28 mouse cellular contexts compared by ENCODE assay signal in genomic region chr4:113245808-113246207, GRCm38 (mm10). TPM values are rescaled to one million over a fixed set of nuclear protein-coding genes. Genes with fewer than 3 reads are reported as not detected.
DNase-seq lines count a peak whose midpoint lies in the region; ATAC-seq and TF ChIP-seq lines count a peak whose summit lies in the region.
"Had no signal": no experiment of that assay in that cellular context is flagged by ENCODE, and none has a peak within 500 bp of the region (broad histone marks: within the 10 kb centered on the region; RNA-seq: fewer than 3 reads in every experiment).

No protein-coding gene starts in this region.

- TF ChIP-seq POLR2A in kidney, adult 2 months (IDR thresholded peaks at IDR 0.05; ENCODE audit: low read depth, low read length): no peak
- TF ChIP-seq POLR2A in liver, adult 2 months (IDR thresholded peaks at IDR 0.05; ENCODE audit: extremely low read depth, insufficient read depth, low read length): no peak

- no peaks in the 10 kb centered on the region for H3K27me3 ChIP-seq in intestine, embryonic 15.5 days (replicated peaks)
- H3K27me3 ChIP-seq in intestine, postnatal 0 days (replicated peaks; ENCODE audit: control insufficient read depth, insufficient read depth, low read length): no peaks in the 10 kb centered on the region
- no peaks in the 10 kb centered on the region for H3K27me3 ChIP-seq in kidney, adult 2 months (replicated peaks; ENCODE audit: control insufficient read depth, insufficient read depth, low read length)
- H3K27me3 ChIP-seq in liver, adult 2 months (ENCODE audit: control insufficient read depth, insufficient read depth, low read length): no peaks in the 10 kb centered on the region
- H3K27me3 ChIP-seq in intestine, embryonic 16.5 days (replicated peaks; ENCODE audit: control insufficient read depth, insufficient read depth, low read length): no peaks in the 10 kb centered on the region
- H3K27me3 ChIP-seq in stomach, postnatal 0 days (ENCODE audit: control insufficient read depth, insufficient read depth, low read length): no peaks in the 10 kb centered on the region
- H3K27me3 ChIP-seq: CH12.LX, Patski had no signal

- no peak overlapping the region for H3K9ac ChIP-seq in intestine, embryonic 15.5 days
- H3K9ac ChIP-seq in intestine, postnatal 0 days (ENCODE audit: low read depth, low read length): no peak overlapping the region
- H3K9ac ChIP-seq in liver, adult 2 months (ENCODE audit: low read depth, low read length): no peak overlapping the region
- H3K9ac ChIP-seq in intestine, embryonic 16.5 days (ENCODE audit: low read depth, low read length): no peak overlapping the region
- H3K9ac ChIP-seq in stomach, postnatal 0 days (ENCODE audit: low read length): no peak overlapping the region

- no peak overlapping the region for H3K27ac ChIP-seq in intestine, embryonic 15.5 days
- H3K27ac ChIP-seq in intestine, postnatal 0 days (ENCODE audit: low read depth, low read length): no peak overlapping the region
- H3K27ac ChIP-seq in kidney, adult 2 months (ENCODE audit: insufficient read depth, low read depth, low read length): no peak overlapping the region
- H3K27ac ChIP-seq in liver, adult 2 months (replicated peaks; ENCODE audit: insufficient read depth, low read depth, low read length): no peak overlapping the region
- H3K27ac ChIP-seq in intestine, embryonic 16.5 days (ENCODE audit: low read length): no peak overlapping the region
- no peak overlapping the region for H3K27ac ChIP-seq in stomach, postnatal 0 days (replicated peaks)

- no peak for TF ChIP-seq EP300 in stomach, postnatal 0 days (optimal IDR thresholded peaks at IDR 0.05)

- no peaks in the 10 kb centered on the region for H3K79me2 ChIP-seq in liver, adult 2 months (ENCODE audit: control insufficient read depth, insufficient read depth, low read length)

- no peak overlapping the region for H3K4me2 ChIP-seq in intestine, embryonic 15.5 days (replicated peaks)
- no peak overlapping the region for H3K4me2 ChIP-seq in intestine, postnatal 0 days (replicated peaks; ENCODE audit: low read depth)
- H3K4me2 ChIP-seq in intestine, embryonic 16.5 days (ENCODE audit: low read depth, low read length): no peak overlapping the region
- no peak overlapping the region for H3K4me2 ChIP-seq in stomach, postnatal 0 days (replicated peaks; ENCODE audit: low read depth)

- H3K36me3 ChIP-seq in intestine, embryonic 15.5 days: no peaks in the 10 kb centered on the region
- H3K36me3 ChIP-seq in intestine, postnatal 0 days (ENCODE audit: control insufficient read depth, insufficient read depth): no peaks in the 10 kb centered on the region
- H3K36me3 ChIP-seq in kidney, adult 2 months (ENCODE audit: control insufficient read depth, insufficient read depth, low read length): no peaks in the 10 kb centered on the region
- H3K36me3 ChIP-seq in liver, adult 2 months (ENCODE audit: control insufficient read depth, insufficient read depth, low read length): no peaks in the 10 kb centered on the region
- H3K36me3 ChIP-seq in intestine, embryonic 16.5 days (ENCODE audit: control insufficient read depth, insufficient read depth, low read length): no peaks in the 10 kb centered on the region
- no peaks in the 10 kb centered on the region for H3K36me3 ChIP-seq in stomach, postnatal 0 days (ENCODE audit: control insufficient read depth, insufficient read depth, low read length)
- H3K36me3 ChIP-seq: G1E had no signal

- peak; percentile 0 for DNase-seq in kidney, adult 9 months
- DNase-seq in kidney, adult 2 months: no peak
- peak; percentile 4 for DNase-seq in liver, adult 2 months (ENCODE audit: extremely low read depth, low read depth, low spot score)
- no peak for DNase-seq in liver
- no peak for DNase-seq in stomach, postnatal 0 days (ENCODE audit: low spot score)
- DNase-seq: adrenal gland, adult 2 months; adrenal gland, adult 8-10 months; adrenal gland, postnatal 10 days; adrenal gland, postnatal 14 days; adrenal gland, postnatal 25 days; adrenal gland, postnatal 36 days; B cell, adult 2 months; cerebellum, adult 11 months; cerebellum, adult 11-12 months had no signal

- peak; percentile 89 for ATAC-seq in intestine, embryonic 15.5 days
- no peak for ATAC-seq in intestine, postnatal 0 days
- ATAC-seq in intestine, embryonic 16.5 days: peak; percentile 90
- no peak for ATAC-seq in stomach, postnatal 0 days (ENCODE audit: low FRiP score, low TSS enrichment)
- ATAC-seq: activated CD4-positive, CD25-positive, alpha-beta regulatory T cell, adult 4 months; CD4-positive, CD25-positive, alpha-beta regulatory T cell, adult 4 months; Patski had no signal

- H3K4me1 ChIP-seq in intestine, embryonic 15.5 days (replicated peaks): no peaks in the 10 kb centered on the region
- no peaks in the 10 kb centered on the region for H3K4me1 ChIP-seq in intestine, postnatal 0 days (replicated peaks; ENCODE audit: control insufficient read depth, insufficient read depth, low read length)
- H3K4me1 ChIP-seq in kidney, adult 2 months (ENCODE audit: control insufficient read depth, insufficient read depth, low read length): no peaks in the 10 kb centered on the region
- no peaks in the 10 kb centered on the region for H3K4me1 ChIP-seq in liver, adult 2 months (ENCODE audit: control insufficient read depth, insufficient read depth, low read length)
- no peaks in the 10 kb centered on the region for H3K4me1 ChIP-seq in intestine, embryonic 16.5 days (ENCODE audit: control insufficient read depth, insufficient read depth, low read length)
- no peaks in the 10 kb centered on the region for H3K4me1 ChIP-seq in stomach, postnatal 0 days (replicated peaks; ENCODE audit: control insufficient read depth, insufficient read depth)

- H3K9me3 ChIP-seq in intestine, embryonic 15.5 days: no peaks in the 10 kb centered on the region
- no peaks in the 10 kb centered on the region for H3K9me3 ChIP-seq in intestine, postnatal 0 days (ENCODE audit: control insufficient read depth)
- H3K9me3 ChIP-seq in intestine, embryonic 16.5 days (ENCODE audit: control insufficient read depth, low read length): no peaks in the 10 kb centered on the region
- H3K9me3 ChIP-seq in stomach, postnatal 0 days (ENCODE audit: control insufficient read depth, low read length): no peaks in the 10 kb centered on the region
- H3K9me3 ChIP-seq: G1E had no signal

- no peak for TF ChIP-seq CTCF in intestine, postnatal 0 days (IDR thresholded peaks at IDR 0.05; ENCODE audit: low read depth)
- no peak for TF ChIP-seq CTCF in kidney, adult 2 months (conservative IDR thresholded peaks at IDR 0.05; ENCODE audit: insufficient read depth, insufficient read length, low read depth, low read length)
- TF ChIP-seq CTCF in liver, adult 2 months (IDR thresholded peaks at IDR 0.05; ENCODE audit: low read depth, low read length): no peak
- TF ChIP-seq CTCF in stomach, postnatal 0 days (IDR thresholded peaks at IDR 0.05; ENCODE audit: low read depth): no peak

- H3K4me3 ChIP-seq in intestine, embryonic 15.5 days (replicated peaks): no peak overlapping the region
- H3K4me3 ChIP-seq in intestine, postnatal 0 days (ENCODE audit: low read depth, low read length): no peak overlapping the region
- no peak overlapping the region for H3K4me3 ChIP-seq in kidney, adult 2 months (ENCODE audit: insufficient read depth, low read depth, low read length)
- H3K4me3 ChIP-seq in liver, adult 2 months (ENCODE audit: insufficient read depth, low read depth, low read length): no peak overlapping the region
- no peak overlapping the region for H3K4me3 ChIP-seq in intestine, embryonic 16.5 days (ENCODE audit: low read length)
- H3K4me3 ChIP-seq in stomach, postnatal 0 days (ENCODE audit: low read depth, low read length): no peak overlapping the region

RNA-seq across cellular contexts. Expression of gene Skint6, which starts 41.0 kb away (rescaled TPM):
- polyA plus RNA-seq in intestine, embryonic 15.5 days (2015; fragmentation: Nextera tagmentation; extraction: Ambion mirVana): not detected in 2 replicates
- not detected in 2 replicates for polyA plus RNA-seq in intestine, postnatal 0 days (2015; fragmentation: Nextera tagmentation; extraction: Ambion mirVana)
- polyA plus RNA-seq in kidney, adult 2 months (2012; rRNA removed): not detected in 2 replicates
- total RNA-seq in liver, adult 2 months (2014; rRNA removed): not detected in 2 replicates
- not detected in 2 replicates for polyA plus RNA-seq in liver, adult 2 months (2012; rRNA removed)
- polyA plus RNA-seq in intestine, embryonic 16.5 days (2015; fragmentation: Nextera tagmentation; extraction: Ambion mirVana): not detected in 2 replicates
- 3.2 and 4.0 TPM in 2 replicates for polyA plus RNA-seq in stomach, postnatal 0 days (2015; fragmentation: Nextera tagmentation; extraction: Ambion mirVana)
- total RNA-seq: adrenal gland, adult 18-20 months; adrenal gland, adult 2 months; adrenal gland, adult 8-10 months; adrenal gland, postnatal 10 days; adrenal gland, postnatal 14 days; adrenal gland, postnatal 25 days; adrenal gland, postnatal 36 days; adrenal gland, postnatal 4 days; CH12.LX; ES-E14; G1E; MEL had no signal
- polyA plus RNA-seq: activated CD4-positive, CD25-positive, alpha-beta regulatory T cell, adult 4 months; adrenal gland, adult 2 months; brain, embryonic 14.5 days; C2C12; CD4-positive, CD25-positive, alpha-beta regulatory T cell, adult 4 months; G1E; Patski had no signal

Comparison
In these comparisons a context has a peak if more than half of its experiments do, and no peak if none do; other contexts are left out.
1. ATAC-seq: peak in intestine, embryonic 15.5 days (single experiment) and intestine, embryonic 16.5 days (single experiment); none in intestine, postnatal 0 days (single experiment) and stomach, postnatal 0 days (single experiment).
2. DNase-seq: peak in kidney, adult 9 months (single experiment) and liver, adult 2 months (single experiment); none in kidney, adult 2 months (single experiment), liver (single experiment) and stomach, postnatal 0 days (single experiment).